Mouse (Mus musculus): ENCODE measurements around the gene Kdm4b. TPM values are rescaled to one million over a fixed set of nuclear protein-coding genes. Genes with fewer than 3 reads are reported as not detected.
A peak's percentile ranks its signal among the peaks of the same experiment; 100 is the strongest.

The Kdm4b gene
- total and polyA plus RNA-seq, 3 experiments, result 21.5 to 35.1 (median 32.3) TPM

GRCm38 (mm10) chr17:56289371-56290331, 36.2 kb upstream of the Kdm4b start:
- Histone ChIP-seq H3K27me3 (ENCODE audit: insufficient read depth, low read length) (peaks cover 9% of the 10 kb centered on the region), H3K36me3 (replicated peaks) (peaks cover 25% of the 10 kb centered on the region), H3K4me3 (ENCODE audit: low read depth, low read length) (peak overlapping the region; percentile 71), H3K9me3 (replicated peaks) (no peaks in the 10 kb centered on the region), H3K4me1 (ENCODE audit: insufficient read depth, low read depth, low read length) (peaks cover 72% of the 10 kb centered on the region)
- DNase-seq (ENCODE audit: low spot score) (no peak), ATAC-seq (ENCODE audit: extremely low read depth, insufficient number of reproducible peaks, low FRiP score, poor library complexity, severe bottlenecking) (0 out of 2 replicates have a peak, but pooled peaks have one; percentile 2)
- no peak for TF ChIP-seq POLR2AphosphoS5 (IDR thresholded peaks at IDR 0.05; ENCODE audit: insufficient replicate concordance, low read depth, low read length)
- no peak for TF ChIP-seq GATA1 (IDR thresholded peaks at IDR 0.05; ENCODE audit: borderline replicate concordance, low read length)
- TF ChIP-seq TAL1 (conservative IDR thresholded peaks at IDR 0.05; ENCODE audit: low read depth, low read length), result no peak
- TF ChIP-seq GATA2 (IDR thresholded peaks at IDR 0.05; ENCODE audit: borderline replicate concordance, low read depth, low read length), result no peak
- no peak for TF ChIP-seq CTCF (IDR thresholded peaks at IDR 0.05; ENCODE audit: low read depth, low read length)

GRCm38 (mm10) chr17:56290388-56291170, 35.3 kb upstream of the Kdm4b start:
- DNase-seq (ENCODE audit: low spot score) (peak; percentile 86), ATAC-seq (ENCODE audit: extremely low read depth, insufficient number of reproducible peaks, low FRiP score, poor library complexity, severe bottlenecking) (peak; percentile 67)
- TF ChIP-seq POLR2AphosphoS5 (IDR thresholded peaks at IDR 0.05; ENCODE audit: insufficient replicate concordance, low read depth, low read length), result no peak
- TF ChIP-seq GATA1 (IDR thresholded peaks at IDR 0.05; ENCODE audit: borderline replicate concordance, low read length), result no peak
- no peak for TF ChIP-seq GATA2 (IDR thresholded peaks at IDR 0.05; ENCODE audit: borderline replicate concordance, low read depth, low read length)
- TF ChIP-seq TAL1 (conservative IDR thresholded peaks at IDR 0.05; ENCODE audit: low read depth, low read length), result no peak
- TF ChIP-seq CTCF (IDR thresholded peaks at IDR 0.05; ENCODE audit: low read depth, low read length), result no peak
- Histone ChIP-seq H3K36me3 (replicated peaks) (peaks cover 15% of the 10 kb centered on the region), H3K4me1 (ENCODE audit: insufficient read depth, low read depth, low read length) (peaks cover 72% of the 10 kb centered on the region), H3K27me3 (ENCODE audit: insufficient read depth, low read length) (peaks cover 10% of the 10 kb centered on the region), H3K4me3 (ENCODE audit: low read depth, low read length) (peak overlapping the region; percentile 71), H3K9me3 (replicated peaks) (no peaks in the 10 kb centered on the region)

GRCm38 (mm10) chr17:56291171-56291511, 34.7 kb upstream of the Kdm4b start:
- no peak for TF ChIP-seq POLR2AphosphoS5 (IDR thresholded peaks at IDR 0.05; ENCODE audit: insufficient replicate concordance, low read depth, low read length)
- TF ChIP-seq GATA1 (IDR thresholded peaks at IDR 0.05; ENCODE audit: borderline replicate concordance, low read length), result no peak
- TF ChIP-seq GATA2 (IDR thresholded peaks at IDR 0.05; ENCODE audit: borderline replicate concordance, low read depth, low read length), result no peak
- peak; percentile 85 for TF ChIP-seq CTCF (IDR thresholded peaks at IDR 0.05; ENCODE audit: low read depth, low read length)
- ATAC-seq (ENCODE audit: extremely low read depth, insufficient number of reproducible peaks, low FRiP score, poor library complexity, severe bottlenecking) (peak; percentile 71), DNase-seq (ENCODE audit: low spot score) (peak; percentile 90)
- peaks cover 12% of the 10 kb centered on the region for H3K27me3 ChIP-seq (ENCODE audit: insufficient read depth, low read length)
- peaks cover 71% of the 10 kb centered on the region for H3K4me1 ChIP-seq (ENCODE audit: insufficient read depth, low read depth, low read length)
- no peaks in the 10 kb centered on the region for H3K9me3 ChIP-seq (replicated peaks)
- H3K4me3 ChIP-seq (ENCODE audit: low read depth, low read length), result peak overlapping the region; percentile 71; the same call in 1 of the 2 replicates
- peaks cover 10% of the 10 kb centered on the region for H3K36me3 ChIP-seq (replicated peaks)

GRCm38 (mm10) chr17:56291826-56292475, 33.9 kb upstream of the Kdm4b start:
- peaks cover 20% of the 10 kb centered on the region for H3K27me3 ChIP-seq (ENCODE audit: insufficient read depth, low read length)
- ATAC-seq (ENCODE audit: extremely low read depth, insufficient number of reproducible peaks, low FRiP score, poor library complexity, severe bottlenecking) (no peak), DNase-seq (ENCODE audit: low spot score) (no peak)
- H3K4me3 ChIP-seq (ENCODE audit: low read depth, low read length), result no peak overlapping the region; the same call in 1 of the 2 replicates
- no peak for TF ChIP-seq TAL1 (conservative IDR thresholded peaks at IDR 0.05; ENCODE audit: low read depth, low read length)
- no peak for TF ChIP-seq GATA1 (IDR thresholded peaks at IDR 0.05; ENCODE audit: borderline replicate concordance, low read length)
- no peak for TF ChIP-seq POLR2AphosphoS5 (IDR thresholded peaks at IDR 0.05; ENCODE audit: insufficient replicate concordance, low read depth, low read length)
- no peak for TF ChIP-seq GATA2 (IDR thresholded peaks at IDR 0.05; ENCODE audit: borderline replicate concordance, low read depth, low read length)
- no peak for TF ChIP-seq CTCF (IDR thresholded peaks at IDR 0.05; ENCODE audit: low read depth, low read length)
- H3K9me3 ChIP-seq (replicated peaks), result no peaks in the 10 kb centered on the region
- peaks cover 2% of the 10 kb centered on the region for H3K36me3 ChIP-seq (replicated peaks)
- peaks cover 66% of the 10 kb centered on the region for H3K4me1 ChIP-seq (ENCODE audit: insufficient read depth, low read depth, low read length)

GRCm38 (mm10) chr17:56292531-56293222, 33.2 kb upstream of the Kdm4b start, which contains the start of gene Plin3:
TSS of gene Plin3 (minus strand) at chr17:56292873.
- Histone ChIP-seq H3K9me3 (replicated peaks) (no peaks in the 10 kb centered on the region), H3K27me3 (ENCODE audit: insufficient read depth, low read length) (peaks cover 24% of the 10 kb centered on the region), H3K4me3 (ENCODE audit: low read depth, low read length) (no peak within 1 kb of the TSS; the same call in 1 of the 2 replicates), H3K36me3 (replicated peaks) (no peaks in the 10 kb centered on the region), H3K4me1 (ENCODE audit: insufficient read depth, low read depth, low read length) (peaks cover 60% of the 10 kb centered on the region)
- DNase-seq (ENCODE audit: low spot score) (no peak), ATAC-seq (ENCODE audit: extremely low read depth, insufficient number of reproducible peaks, low FRiP score, poor library complexity, severe bottlenecking) (no peak)
- TF ChIP-seq GATA1 (IDR thresholded peaks at IDR 0.05; ENCODE audit: borderline replicate concordance, low read length), result no peak
- TF ChIP-seq CTCF (IDR thresholded peaks at IDR 0.05; ENCODE audit: low read depth, low read length), result no peak
- TF ChIP-seq TAL1 (conservative IDR thresholded peaks at IDR 0.05; ENCODE audit: low read depth, low read length), result no peak
- TF ChIP-seq GATA2 (IDR thresholded peaks at IDR 0.05; ENCODE audit: borderline replicate concordance, low read depth, low read length), result no peak
- no peak for TF ChIP-seq POLR2AphosphoS5 (IDR thresholded peaks at IDR 0.05; ENCODE audit: insufficient replicate concordance, low read depth, low read length)

All from G1E (cell line).